Mouse (Mus musculus): Measurements from ENCODE around the gene Glb1l2.

DNA sequence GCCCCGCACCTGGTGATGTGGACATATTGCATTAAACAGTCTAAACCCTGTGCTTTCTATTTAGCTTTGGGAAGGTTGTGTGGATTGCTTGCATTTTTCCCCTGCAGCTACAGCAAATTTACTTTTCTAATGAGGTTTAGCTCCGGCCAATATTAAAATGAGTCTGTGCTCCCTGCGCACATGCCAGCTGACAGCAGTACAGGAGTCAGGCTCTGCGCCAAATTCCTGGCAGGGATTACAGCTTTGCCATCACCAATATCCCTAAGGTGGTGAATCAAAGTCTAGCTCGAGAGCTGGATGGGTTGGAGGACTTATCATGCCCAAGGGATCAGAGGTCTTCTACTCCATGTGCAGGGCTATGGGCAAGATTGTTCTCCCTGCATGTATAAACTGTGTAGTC lies 69.2 kb downstream of the Glb1l2 start:
- TF ChIP-seq POLR2A (IDR thresholded peaks at IDR 0.05; ENCODE audit: low read depth, low read length) (no peak), CTCF (IDR thresholded peaks at IDR 0.05; ENCODE audit: extremely low read depth, insufficient read length, insufficient replicate concordance, low read depth, low read length) (no peak)
